Mouse (Mus musculus) forebrain, postnatal 0 days (tissue): ENCODE measurements around the gene Ptprd. TPM values are rescaled to one million over a fixed set of nuclear protein-coding genes. Genes with fewer than 3 reads are reported as not detected.

Experiments
- ATAC-seq: fragments of 200-750 bp; cut with Nextera tagmentation; 2 replicates; pipeline ENCODE4 v1.8.0; 2017; ENCODE audit warnings: mild to moderate bottlenecking, moderate library complexity
- DNase-seq: peaks from one replicate; pipeline ENCODE4 v3.0.0-alpha.2; 2015
- H3K27ac ChIP-seq: fragments of 300-500 bp; sonication (generic); 2 replicates; pipeline ENCODE4 v1.5.1; 2014; ENCODE audit warnings: low read depth, mild to moderate bottlenecking, antibody characterized with exemption, low read length, moderate library complexity, mixed read lengths
- H3K27me3 ChIP-seq: fragments of 300-500 bp; sonication (generic); 2 replicates; pipeline ENCODE4 v1.6.1; 2014; ENCODE audit warnings: mild to moderate bottlenecking, low read length, mixed read lengths; ENCODE audit not compliant: insufficient read depth
- H3K36me3 ChIP-seq: fragments of 300-500 bp; sonication (generic); 2 replicates; pipeline ENCODE4 v1.6.1; 2014; ENCODE audit warnings: mild to moderate bottlenecking, moderate library complexity; ENCODE audit not compliant: insufficient read depth
- H3K4me1 ChIP-seq: fragments of 300-500 bp; sonication (generic); 2 replicates; pipeline ENCODE4 v1.6.1; 2014; ENCODE audit warnings: antibody characterized with exemption; ENCODE audit not compliant: insufficient read depth
- H3K4me2 ChIP-seq: fragments of 300-500 bp; sonication (generic); 2 replicates; pipeline ENCODE4 v1.6.1; 2014; ENCODE audit warnings: low read depth, mild to moderate bottlenecking, moderate library complexity
- H3K4me3 ChIP-seq: fragments of 300-500 bp; sonication (generic); 2 replicates; pipeline ENCODE4 v1.5.1; 2014; ENCODE audit warnings: low read depth, low read length, mixed read lengths
- H3K9ac ChIP-seq: fragments of 300-500 bp; sonication (generic); 2 replicates; pipeline ENCODE4 v1.6.1; 2014; ENCODE audit warnings: mild to moderate bottlenecking
- H3K9me3 ChIP-seq: fragments of 300-500 bp; sonication (generic); 2 replicates; pipeline ENCODE4 v1.6.1; 2016; ENCODE audit warnings: low read length
- CTCF ChIP-seq: sonication (generic); IDR thresholded peaks from 2 replicates; pipeline ENCODE4 v1.5.1; 2016; ENCODE audit warnings: antibody characterized with exemption, control low read depth, low read depth
- WGBS: fragments of 180-500 bp; shearing (Covaris S2); extraction: QIAGEN DNeasy Blood & Tissue Kit; methylation state at CpG from one replicate; pipeline ENCODE4 v1.1.7; 2014; 5-methylcytosine and 5-hydroxymethylcytosine counted together
- polyA plus RNA-seq: library from polyadenylated mRNA; unstranded; fragments of >200 nt; fragmentation: Nextera tagmentation; extraction: Ambion mirVana; gene quantifications from 2 replicates; pipeline ENCODE4 v1.2.1, GENCODE M21; 2015
- total RNA-seq: library from RNA; depleted of rRNA; stranded (reverse); fragments of >200 nt; gene quantifications from 2 replicates; pipeline ENCODE4 v1.2.3, GENCODE M21; 2014

Gene Ptprd
- total and polyA plus RNA-seq, 2 experiments from 2014 or later = 58.3 to 120 TPM

GRCm38 (mm10) chr4:76194762-76195161, 2017.0 kb downstream of the Ptprd start:
- H3K9ac ChIP-seq = no peak overlapping the region
- 93% methylated on average over 3 of the region's 3 CpGs for WGBS
- H3K36me3 ChIP-seq = no peaks in the 10 kb centered on the region
- no peak for ATAC-seq
- no peak overlapping the region for H3K4me2 ChIP-seq
- 0 out of 2 replicates have a peak, but pooled peaks cover 5% of the 10 kb centered on the region for H3K4me1 ChIP-seq
- no peak overlapping the region for H3K27ac ChIP-seq
- H3K4me3 ChIP-seq = no peak overlapping the region
- TF ChIP-seq CTCF = no peak
- no peak for DNase-seq
- no peaks in the 10 kb centered on the region for H3K9me3 ChIP-seq
- no peaks in the 10 kb centered on the region for H3K27me3 ChIP-seq

- Histone ChIP-seq H3K4me3 (no peak overlapping the region), H3K9me3 (no peaks in the 10 kb centered on the region), H3K4me2 (no peak overlapping the region), H3K27ac (no peak overlapping the region), H3K27me3 (no peaks in the 10 kb centered on the region), H3K9ac (no peak overlapping the region), H3K36me3 (no peaks in the 10 kb centered on the region), H3K4me1 (no peaks in the 10 kb centered on the region)
- 67% methylated on average over 3 of the region's 3 CpGs for WGBS
- no peak for TF ChIP-seq CTCF
- no peak for ATAC-seq
- DNase-seq = no peak
Measured at GRCm38 (mm10) chr4:76193496-76193895, 2018.3 kb downstream of the Ptprd start.

GRCm38 (mm10) chr4:76192031-76192430, 2019.7 kb downstream of the Ptprd start:
- no peak for ATAC-seq
- 100% methylated on average over 1 of the region's 1 CpGs for WGBS

GRCm38 (mm10) chr4:76190788-76191187, 2021.0 kb downstream of the Ptprd start:
- H3K4me1 ChIP-seq = no peaks in the 10 kb centered on the region
- H3K9ac ChIP-seq = no peak overlapping the region
- DNase-seq = no peak
- no peak overlapping the region for H3K27ac ChIP-seq
- no peaks in the 10 kb centered on the region for H3K36me3 ChIP-seq
- no peak for ATAC-seq
- H3K4me2 ChIP-seq = no peak overlapping the region
- TF ChIP-seq CTCF = no peak
- H3K9me3 ChIP-seq = no peaks in the 10 kb centered on the region
- H3K4me3 ChIP-seq = no peak overlapping the region
- H3K27me3 ChIP-seq = no peaks in the 10 kb centered on the region
- 9% methylated on average over 1 of the region's 1 CpGs for WGBS

More at GRCm38 (mm10) chr4:76192031-76192430, 2019.7 kb downstream of the Ptprd start:
- Histone ChIP-seq H3K4me2 (no peak overlapping the region), H3K9me3 (no peaks in the 10 kb centered on the region), H3K27me3 (no peaks in the 10 kb centered on the region), H3K36me3 (no peaks in the 10 kb centered on the region), H3K4me1 (no peaks in the 10 kb centered on the region), H3K27ac (no peak overlapping the region), H3K9ac (no peak overlapping the region), H3K4me3 (no peak overlapping the region)
- no peak for TF ChIP-seq CTCF
- no peak for DNase-seq

GRCm38 (mm10) chr4:76183095-76183494, 2028.7 kb downstream of the Ptprd start:
- WGBS = 88% methylated on average over 3 of the region's 3 CpGs

GRCm38 (mm10) chr4:76179497-76179896, 2032.3 kb downstream of the Ptprd start:
- Histone ChIP-seq H3K4me2 (no peak overlapping the region), H3K27ac (no peak overlapping the region), H3K27me3 (no peaks in the 10 kb centered on the region), H3K4me1 (no peaks in the 10 kb centered on the region), H3K36me3 (no peaks in the 10 kb centered on the region), H3K4me3 (no peak overlapping the region), H3K9ac (no peak overlapping the region), H3K9me3 (no peaks in the 10 kb centered on the region)
- TF ChIP-seq CTCF = no peak
- ATAC-seq = no peak
- 34% methylated on average over 8 of the region's 8 CpGs for WGBS
- DNase-seq = no peak

More at GRCm38 (mm10) chr4:76183095-76183494, 2028.7 kb downstream of the Ptprd start:
- no peak overlapping the region for H3K4me3 ChIP-seq
- ATAC-seq (no peak), DNase-seq (no peak)
- no peak for TF ChIP-seq CTCF
- H3K4me1 ChIP-seq = no peaks in the 10 kb centered on the region
- no peak overlapping the region for H3K9ac ChIP-seq
- H3K27me3 ChIP-seq = no peaks in the 10 kb centered on the region
- no peaks in the 10 kb centered on the region for H3K9me3 ChIP-seq
- no peak overlapping the region for H3K27ac ChIP-seq
- no peak overlapping the region for H3K4me2 ChIP-seq
- no peaks in the 10 kb centered on the region for H3K36me3 ChIP-seq

- Histone ChIP-seq H3K9me3 (no peaks in the 10 kb centered on the region), H3K4me3 (no peak overlapping the region), H3K4me2 (no peak overlapping the region), H3K9ac (no peak overlapping the region), H3K27me3 (no peaks in the 10 kb centered on the region), H3K27ac (no peak overlapping the region), H3K4me1 (no peaks in the 10 kb centered on the region), H3K36me3 (no peaks in the 10 kb centered on the region)
- DNase-seq (peak; percentile 38), ATAC-seq (peak; percentile 58)
- 58% methylated on average over 1 of the region's 1 CpGs for WGBS
- TF ChIP-seq CTCF = no peak
Measured at GRCm38 (mm10) chr4:76175086-76175485, 2036.7 kb downstream of the Ptprd start.
